Mouse (Mus musculus): ENCODE measurements around the gene Antxrl. TPM values are rescaled to one million over a fixed set of nuclear protein-coding genes. Genes with fewer than 3 reads are reported as not detected.

Gene Antxrl
- polyA plus RNA-seq, 1 experiment from 2014 or later: not detected

GRCm38 (mm10) chr14:34080321-34080997 lies 28.0 kb downstream of the Antxrl start:
- ATAC-seq (ENCODE audit: low FRiP score): peak; percentile 79
- Histone ChIP-seq H3K27me3 (no peaks in the 10 kb centered on the region), H3K4me3 (no peak overlapping the region), H3K36me3 (no peaks in the 10 kb centered on the region), H3K4me1 (replicated peaks) (0 out of 2 replicates have a peak, but pooled peaks cover 3% of the 10 kb centered on the region), H3K9me3 (no peaks in the 10 kb centered on the region), H3K4me2 (no peak overlapping the region), H3K27ac (no peak overlapping the region), H3K9ac (no peak overlapping the region)
- 11% methylated on average over 11 of the region's 11 CpGs for WGBS

DNA sequence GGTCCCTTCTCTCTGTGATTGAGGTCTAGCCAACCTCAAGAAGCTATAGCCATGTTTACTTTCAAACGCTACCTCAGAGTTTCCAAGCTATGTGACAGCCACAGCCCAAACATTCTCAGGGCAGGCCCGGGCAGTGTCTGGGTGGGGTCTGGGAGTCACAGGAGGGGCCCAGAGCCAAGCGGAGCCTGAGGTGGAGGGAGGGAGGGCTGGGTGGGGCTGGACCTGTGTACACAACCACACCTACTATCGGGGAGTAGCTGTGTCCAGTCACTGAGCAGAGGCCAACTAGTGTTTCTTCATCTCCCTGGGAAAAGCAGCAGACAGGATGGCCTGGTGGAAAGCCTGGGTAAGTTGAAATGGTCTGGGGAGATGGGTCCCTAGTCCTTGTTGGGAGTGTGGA lies 33.2 kb downstream of the Antxrl start, which contains the start of gene Anxa8:
TSS of gene Anxa8 (plus strand) at position 251 of the 400 bp plus-strand sequence.
- Histone ChIP-seq H3K4me3 (no peak within 1 kb of the TSS), H3K27me3 (no peaks in the 10 kb centered on the region), H3K4me1 (replicated peaks) (no peaks in the 10 kb centered on the region), H3K9ac (no peak within 1 kb of the TSS), H3K9me3 (no peaks in the 10 kb centered on the region), H3K4me2 (no peak within 1 kb of the TSS), H3K36me3 (no peaks in the 10 kb centered on the region), H3K27ac (no peak within 1 kb of the TSS)
- WGBS: 68% methylated on average over 4 of the region's 4 CpGs
- ATAC-seq (ENCODE audit: low FRiP score): no peak

- Histone ChIP-seq H3K9me3 (no peaks in the 10 kb centered on the region), H3K4me2 (no peak overlapping the region), H3K4me3 (no peak overlapping the region), H3K36me3 (no peaks in the 10 kb centered on the region), H3K27me3 (no peaks in the 10 kb centered on the region), H3K4me1 (replicated peaks) (no peaks in the 10 kb centered on the region), H3K27ac (no peak overlapping the region), H3K9ac (no peak overlapping the region)
- WGBS: 74% methylated on average over 4 of the region's 4 CpGs
- ATAC-seq (ENCODE audit: low FRiP score): no peak
These were observed 34.3 kb downstream of the Antxrl start for GRCm38 (mm10) chr14:34086806-34087205.

- no peak for ATAC-seq (ENCODE audit: low FRiP score)
- H3K27me3 ChIP-seq: no peaks in the 10 kb centered on the region
- no peaks in the 10 kb centered on the region for H3K36me3 ChIP-seq
- 89% methylated on average over 2 of the region's 2 CpGs for WGBS
- H3K27ac ChIP-seq: no peak overlapping the region
- H3K4me3 ChIP-seq: no peak overlapping the region
- H3K9me3 ChIP-seq: no peaks in the 10 kb centered on the region
- H3K4me2 ChIP-seq: no peak overlapping the region
- no peaks in the 10 kb centered on the region for H3K4me1 ChIP-seq (replicated peaks)
- no peak overlapping the region for H3K9ac ChIP-seq
These were observed 35.4 kb downstream of the Antxrl start for GRCm38 (mm10) chr14:34087856-34088398.

DNA sequence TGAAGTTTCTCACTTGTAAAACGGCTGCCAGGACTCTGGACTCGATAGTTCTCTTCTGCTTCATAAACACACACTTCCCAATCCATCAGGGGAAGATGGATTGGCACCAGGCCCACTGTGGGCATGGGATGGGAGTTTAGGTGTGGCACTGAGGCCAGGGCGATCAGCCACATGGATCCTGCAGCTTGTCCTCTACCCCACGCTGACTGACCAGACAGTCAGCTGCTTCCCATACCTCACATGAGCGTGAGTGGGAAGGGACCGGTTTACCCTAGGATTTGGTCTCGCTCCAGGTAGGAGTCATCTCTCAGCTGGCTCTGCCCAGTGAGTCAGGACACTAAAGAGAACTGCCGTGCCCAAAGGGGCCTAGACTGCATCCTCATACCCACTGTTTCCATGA lies 37.3 kb downstream of the Antxrl start:
- Histone ChIP-seq H3K4me3 (no peak overlapping the region), H3K9me3 (no peaks in the 10 kb centered on the region), H3K9ac (no peak overlapping the region), H3K36me3 (no peaks in the 10 kb centered on the region), H3K27ac (no peak overlapping the region), H3K4me1 (replicated peaks) (no peaks in the 10 kb centered on the region), H3K27me3 (no peaks in the 10 kb centered on the region), H3K4me2 (no peak overlapping the region)
- ATAC-seq (ENCODE audit: low FRiP score): no peak
- whole genome bisulfite sequencing: 92% methylated on average over 8 of the region's 8 CpGs

GRCm38 (mm10) chr14:34091475-34091874 lies 39.0 kb downstream of the Antxrl start:
- H3K27ac ChIP-seq: no peak overlapping the region
- H3K27me3 ChIP-seq: no peaks in the 10 kb centered on the region
- H3K4me2 ChIP-seq: no peak overlapping the region
- no peak overlapping the region for H3K9ac ChIP-seq
- no peaks in the 10 kb centered on the region for H3K36me3 ChIP-seq
- no peaks in the 10 kb centered on the region for H3K4me1 ChIP-seq (replicated peaks)
- H3K9me3 ChIP-seq: no peaks in the 10 kb centered on the region
- 90% methylated on average over 5 of the region's 5 CpGs for WGBS
- no peak for ATAC-seq (ENCODE audit: low FRiP score)
- H3K4me3 ChIP-seq: no peak overlapping the region

- Histone ChIP-seq H3K4me1 (replicated peaks) (no peaks in the 10 kb centered on the region), H3K4me2 (no peak overlapping the region), H3K9me3 (no peaks in the 10 kb centered on the region), H3K9ac (no peak overlapping the region), H3K27ac (no peak overlapping the region), H3K36me3 (no peaks in the 10 kb centered on the region), H3K27me3 (no peaks in the 10 kb centered on the region), H3K4me3 (no peak overlapping the region)
- 87% methylated on average over 1 of the region's 1 CpGs for WGBS
- ATAC-seq (ENCODE audit: low FRiP score): no peak
These were observed 40.3 kb downstream of the Antxrl start for GRCm38 (mm10) chr14:34092856-34093255.

DNA sequence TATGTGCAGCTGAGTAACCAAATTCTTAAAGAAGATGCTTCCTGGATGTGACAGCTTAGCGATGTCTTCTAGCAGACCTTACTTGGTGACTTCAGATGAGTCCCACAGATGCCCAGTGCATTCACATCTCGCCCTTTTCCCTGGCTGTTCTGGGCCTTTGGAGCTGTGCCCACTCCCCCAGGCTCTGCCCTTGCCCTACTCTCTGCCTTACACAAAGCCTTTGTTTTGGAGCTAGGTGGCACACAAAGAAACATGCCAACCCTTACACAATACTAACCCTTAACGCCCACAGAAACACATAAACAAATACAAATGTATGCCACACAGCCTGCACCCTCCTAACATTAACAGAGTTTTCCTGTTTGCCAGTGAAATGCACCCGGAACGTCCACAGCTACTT lies 43.7 kb downstream of the Antxrl start:
- Histone ChIP-seq H3K4me1 (replicated peaks) (no peaks in the 10 kb centered on the region), H3K9ac (no peak overlapping the region), H3K27ac (no peak overlapping the region), H3K36me3 (no peaks in the 10 kb centered on the region), H3K27me3 (no peaks in the 10 kb centered on the region), H3K9me3 (no peaks in the 10 kb centered on the region), H3K4me2 (no peak overlapping the region), H3K4me3 (no peak overlapping the region)
- 70% methylated on average over 5 of the region's 5 CpGs for WGBS
- ATAC-seq (ENCODE audit: low FRiP score): no peak

GRCm38 (mm10) chr14:34102601-34103000 lies 50.1 kb downstream of the Antxrl start, which contains the start of gene A630023A22Rik:
A630023A22Rik (minus strand) TSS chr14:34102754.
- Histone ChIP-seq H3K27me3 (no peaks in the 10 kb centered on the region), H3K9ac (no peak within 1 kb of the TSS), H3K36me3 (no peaks in the 10 kb centered on the region), H3K4me2 (no peak within 1 kb of the TSS), H3K9me3 (no peaks in the 10 kb centered on the region), H3K4me1 (replicated peaks) (no peaks in the 10 kb centered on the region), H3K4me3 (no peak within 1 kb of the TSS), H3K27ac (no peak within 1 kb of the TSS)
- WGBS: 82% methylated on average over 5 of the region's 5 CpGs
- ATAC-seq (ENCODE audit: low FRiP score): no peak

DNA sequence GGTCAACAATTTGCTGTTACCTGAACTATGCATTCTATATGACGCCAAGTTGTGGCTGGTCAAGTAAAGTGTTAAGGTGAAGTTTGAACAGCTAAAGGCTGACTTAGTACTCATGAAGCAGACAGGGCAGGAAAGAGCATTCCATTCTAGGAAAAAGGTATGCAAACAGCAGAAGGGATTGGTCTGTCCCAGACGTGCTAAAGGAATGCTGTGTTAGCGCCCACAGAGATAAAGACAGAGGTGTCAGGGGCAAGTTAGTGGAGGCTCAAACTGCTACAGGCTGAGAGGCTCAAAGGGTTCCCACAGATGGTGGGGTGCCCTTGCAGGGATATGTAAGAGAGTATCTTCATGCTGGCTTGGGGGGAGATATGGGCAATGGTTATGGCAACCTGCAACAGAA lies 51.3 kb downstream of the Antxrl start:
- H3K9me3 ChIP-seq: no peaks in the 10 kb centered on the region
- H3K4me1 ChIP-seq (replicated peaks): no peaks in the 10 kb centered on the region
- no peak for ATAC-seq (ENCODE audit: low FRiP score)
- H3K4me3 ChIP-seq: no peak overlapping the region
- no peak overlapping the region for H3K9ac ChIP-seq
- WGBS: 84% methylated on average over 3 of the region's 3 CpGs
- no peak overlapping the region for H3K27ac ChIP-seq
- H3K27me3 ChIP-seq: no peaks in the 10 kb centered on the region
- H3K36me3 ChIP-seq: no peaks in the 10 kb centered on the region
- no peak overlapping the region for H3K4me2 ChIP-seq

DNA sequence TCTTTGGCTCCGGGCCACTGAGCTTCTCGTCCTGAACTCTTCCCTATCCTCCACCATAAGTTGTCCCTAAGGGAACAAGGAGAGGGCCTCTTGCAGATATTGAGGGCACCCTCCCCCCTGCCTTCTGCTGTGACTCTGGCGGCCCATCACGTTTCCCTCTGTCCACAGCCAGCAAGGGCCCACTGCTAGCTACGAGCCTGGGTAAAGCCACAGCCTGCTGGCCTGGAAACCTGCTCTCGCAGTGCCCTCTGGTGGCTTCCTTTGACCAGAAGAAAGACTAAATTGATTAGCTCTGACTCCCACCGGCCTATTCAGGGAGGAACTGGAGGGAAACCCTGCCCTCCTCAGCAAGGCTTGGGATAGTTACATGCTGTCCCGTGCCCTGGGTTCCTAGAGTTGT lies 52.4 kb downstream of the Antxrl start:
- Histone ChIP-seq H3K36me3 (no peaks in the 10 kb centered on the region), H3K4me2 (no peak overlapping the region), H3K9ac (no peak overlapping the region), H3K4me1 (replicated peaks) (no peaks in the 10 kb centered on the region), H3K27me3 (no peaks in the 10 kb centered on the region), H3K27ac (no peak overlapping the region), H3K9me3 (no peaks in the 10 kb centered on the region), H3K4me3 (no peak overlapping the region)
- 26% methylated on average over 8 of the region's 8 CpGs for WGBS
- 0 out of 2 replicates have a peak, but pooled peaks have one; percentile 24 for ATAC-seq (ENCODE audit: low FRiP score)

GRCm38 (mm10) chr14:34106389-34107062 lies 54.0 kb downstream of the Antxrl start:
- Histone ChIP-seq H3K4me3 (no peak overlapping the region), H3K36me3 (no peaks in the 10 kb centered on the region), H3K4me1 (replicated peaks) (no peaks in the 10 kb centered on the region), H3K9ac (no peak overlapping the region), H3K27ac (no peak overlapping the region), H3K4me2 (no peak overlapping the region), H3K9me3 (no peaks in the 10 kb centered on the region), H3K27me3 (no peaks in the 10 kb centered on the region)
- WGBS: 57% methylated on average over 11 of the region's 12 CpGs
- ATAC-seq (ENCODE audit: low FRiP score): no peak

DNA sequence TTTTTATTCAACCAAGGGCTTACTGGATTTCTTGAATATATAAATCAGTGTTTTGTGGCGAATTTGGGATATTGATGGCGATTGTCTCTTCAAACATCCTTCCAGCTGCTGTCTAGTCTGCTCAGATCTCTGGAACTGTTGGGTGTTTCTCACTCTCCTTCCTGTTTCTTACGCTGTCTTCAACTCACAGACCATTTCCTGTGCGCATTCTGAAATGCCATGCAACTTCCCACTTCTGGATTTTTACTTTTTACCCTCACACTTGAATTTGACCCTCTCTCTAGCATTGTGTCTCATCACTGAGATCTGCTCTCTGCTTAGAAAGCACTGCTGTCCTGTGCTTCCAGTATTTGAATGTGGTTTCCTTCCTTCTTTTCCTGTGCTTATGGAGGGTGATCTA lies 55.1 kb downstream of the Antxrl start:
- Histone ChIP-seq H3K27me3 (no peaks in the 10 kb centered on the region), H3K4me3 (no peak overlapping the region), H3K4me1 (replicated peaks) (no peaks in the 10 kb centered on the region), H3K9me3 (no peaks in the 10 kb centered on the region), H3K4me2 (no peak overlapping the region), H3K36me3 (no peaks in the 10 kb centered on the region), H3K9ac (no peak overlapping the region), H3K27ac (no peak overlapping the region)
- no peak for ATAC-seq (ENCODE audit: low FRiP score)
- 83% methylated on average over 4 of the region's 4 CpGs for WGBS
